Mouse (Mus musculus): ENCODE measurements around the gene Hipk2. TPM values are rescaled to one million over a fixed set of nuclear protein-coding genes. Genes with fewer than 3 reads are reported as not detected.

Hipk2 gene
- total and polyA plus RNA-seq, 2 experiments from 2014 or later: 24.9 to 60.3 TPM

DNA sequence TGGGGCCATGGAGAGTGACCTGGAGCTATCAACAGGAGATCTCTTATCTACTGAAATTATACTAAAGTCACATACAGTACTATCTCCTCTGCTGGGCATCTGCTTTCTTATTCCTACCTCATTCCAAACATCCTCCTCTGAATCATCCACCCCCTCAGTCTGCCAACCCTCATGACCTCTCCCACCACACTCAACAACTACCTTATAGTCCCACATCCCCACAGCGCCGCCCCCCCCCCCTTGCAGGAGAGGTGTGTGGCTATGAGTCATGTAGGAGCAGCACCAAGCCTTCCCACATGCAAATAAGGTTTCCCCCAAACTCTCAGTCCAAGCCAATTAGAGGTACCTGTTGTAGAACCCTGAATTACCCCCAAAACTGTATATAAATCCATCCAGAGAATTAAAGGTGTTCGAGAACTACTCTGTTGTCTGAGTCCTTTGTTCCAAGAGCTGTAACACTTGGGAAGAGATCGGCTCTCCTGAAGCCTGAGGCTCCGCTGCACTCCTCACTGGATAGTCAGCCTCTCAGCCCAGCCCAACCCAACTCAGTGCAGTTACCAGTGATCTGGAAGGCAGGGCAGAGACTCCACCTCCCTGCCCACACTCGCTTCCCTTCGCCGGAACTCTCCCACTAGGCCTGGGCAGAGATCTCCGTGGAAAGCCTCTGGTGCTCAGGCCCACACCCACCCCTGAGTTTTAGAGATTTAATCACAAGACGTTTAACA, 66.4 kb downstream of the Hipk2 start:
- no peaks in the 10 kb centered on the region for H3K27me3 ChIP-seq (ENCODE audit: insufficient read depth, low read length)
- no peaks in the 10 kb centered on the region for H3K9me3 ChIP-seq (ENCODE audit: low read length)
- no peak overlapping the region for H3K27ac ChIP-seq
- no peaks in the 10 kb centered on the region for H3K4me1 ChIP-seq (ENCODE audit: insufficient read depth, low read length)
- no peak for DNase-seq (ENCODE audit: low spot score)
- no peak for TF ChIP-seq CTCF (IDR thresholded peaks at IDR 0.05; ENCODE audit: low read depth)
- H3K4me2 ChIP-seq (ENCODE audit: low read depth, low read length): no peak overlapping the region
- WGBS: 69% methylated on average over 10 of the region's 10 CpGs
- no peak overlapping the region for H3K4me3 ChIP-seq (ENCODE audit: low read length)
- H3K36me3 ChIP-seq (ENCODE audit: insufficient read depth, low read length): no peaks in the 10 kb centered on the region; the same call in 1 of the 2 replicates
- H3K9ac ChIP-seq (replicated peaks; ENCODE audit: low read length): no peak overlapping the region
- ATAC-seq: no peak

DNA sequence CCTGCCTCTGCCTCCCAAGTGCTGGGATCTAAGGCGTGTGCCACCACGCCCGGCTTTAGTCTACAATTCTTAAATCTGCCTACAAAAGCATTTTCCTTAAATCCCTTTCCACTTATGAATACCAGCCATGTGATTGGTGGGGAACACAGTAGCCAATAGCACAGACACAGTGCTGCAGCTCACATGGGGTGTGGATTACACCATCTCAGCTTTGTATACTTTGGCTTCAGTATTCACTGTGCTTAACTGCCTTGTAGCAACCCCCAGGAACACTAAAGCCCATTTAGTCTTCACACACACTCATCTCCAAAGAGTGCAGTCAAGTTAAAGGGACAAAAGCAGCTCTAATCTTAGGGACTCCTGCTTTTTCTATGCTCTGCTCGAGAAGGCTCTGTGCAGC, 67.6 kb downstream of the Hipk2 start:
- Histone ChIP-seq H3K9me3 (ENCODE audit: low read length) (no peaks in the 10 kb centered on the region), H3K4me2 (ENCODE audit: low read depth, low read length) (no peak overlapping the region), H3K27me3 (ENCODE audit: insufficient read depth, low read length) (no peaks in the 10 kb centered on the region), H3K4me3 (ENCODE audit: low read length) (no peak overlapping the region), H3K36me3 (ENCODE audit: insufficient read depth, low read length) (no peaks in the 10 kb centered on the region; the same call in 1 of the 2 replicates), H3K4me1 (ENCODE audit: insufficient read depth, low read length) (no peaks in the 10 kb centered on the region), H3K27ac (no peak overlapping the region), H3K9ac (replicated peaks; ENCODE audit: low read length) (no peak overlapping the region)
- DNase-seq (ENCODE audit: low spot score) (no peak), ATAC-seq (no peak)
- TF ChIP-seq CTCF (IDR thresholded peaks at IDR 0.05; ENCODE audit: low read depth): no peak
- 85% methylated on average over 4 of the region's 4 CpGs for WGBS

- no peak for TF ChIP-seq CTCF (IDR thresholded peaks at IDR 0.05; ENCODE audit: low read depth)
- no peak overlapping the region for H3K4me2 ChIP-seq (ENCODE audit: low read depth, low read length)
- no peak for DNase-seq (ENCODE audit: low spot score)
- H3K9me3 ChIP-seq (ENCODE audit: low read length): no peaks in the 10 kb centered on the region
- no peaks in the 10 kb centered on the region for H3K36me3 ChIP-seq (ENCODE audit: insufficient read depth, low read length)
- 0 out of 2 replicates have a peak, but pooled peaks cover 4% of the 10 kb centered on the region for H3K4me1 ChIP-seq (ENCODE audit: insufficient read depth, low read length)
- 79% methylated on average over 4 of the region's 4 CpGs for WGBS
- H3K4me3 ChIP-seq (ENCODE audit: low read length): no peak overlapping the region
- ATAC-seq: no peak
- no peak overlapping the region for H3K9ac ChIP-seq (replicated peaks; ENCODE audit: low read length)
- H3K27me3 ChIP-seq (ENCODE audit: insufficient read depth, low read length): no peaks in the 10 kb centered on the region
- H3K27ac ChIP-seq: no peak overlapping the region
Observed at GRCm38 (mm10) chr6:38806963-38807445, 69.0 kb downstream of the Hipk2 start.

DNA sequence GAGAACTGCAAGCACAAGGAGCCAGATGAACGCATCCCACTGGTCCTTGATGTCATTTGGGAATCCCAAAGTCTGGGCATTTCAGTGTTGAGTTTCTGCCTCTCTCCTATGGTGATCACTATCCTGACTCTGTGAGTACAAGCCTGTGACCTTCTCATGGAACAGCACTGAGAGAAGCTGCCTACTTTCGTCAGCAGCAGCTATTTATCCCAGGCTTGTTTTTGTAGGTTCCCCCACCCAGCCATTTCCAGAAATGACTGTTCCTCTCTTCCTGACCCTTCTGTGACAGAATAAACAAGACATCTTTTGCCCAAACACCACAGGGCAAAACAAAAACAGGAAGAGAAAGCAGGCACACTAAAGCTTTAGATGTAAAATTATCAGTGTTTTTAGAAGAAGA, 70.4 kb downstream of the Hipk2 start:
- Histone ChIP-seq H3K4me1 (ENCODE audit: insufficient read depth, low read length) (0 out of 2 replicates have a peak, but pooled peaks cover 4% of the 10 kb centered on the region), H3K36me3 (ENCODE audit: insufficient read depth, low read length) (no peaks in the 10 kb centered on the region), H3K27ac (no peak overlapping the region), H3K4me3 (ENCODE audit: low read length) (no peak overlapping the region), H3K27me3 (ENCODE audit: insufficient read depth, low read length) (no peaks in the 10 kb centered on the region), H3K9ac (replicated peaks; ENCODE audit: low read length) (no peak overlapping the region), H3K9me3 (ENCODE audit: low read length) (no peaks in the 10 kb centered on the region), H3K4me2 (ENCODE audit: low read depth, low read length) (no peak overlapping the region)
- WGBS: 82% methylated on average over 2 of the region's 2 CpGs
- DNase-seq (ENCODE audit: low spot score) (no peak), ATAC-seq (no peak)
- no peak for TF ChIP-seq CTCF (IDR thresholded peaks at IDR 0.05; ENCODE audit: low read depth)

DNA sequence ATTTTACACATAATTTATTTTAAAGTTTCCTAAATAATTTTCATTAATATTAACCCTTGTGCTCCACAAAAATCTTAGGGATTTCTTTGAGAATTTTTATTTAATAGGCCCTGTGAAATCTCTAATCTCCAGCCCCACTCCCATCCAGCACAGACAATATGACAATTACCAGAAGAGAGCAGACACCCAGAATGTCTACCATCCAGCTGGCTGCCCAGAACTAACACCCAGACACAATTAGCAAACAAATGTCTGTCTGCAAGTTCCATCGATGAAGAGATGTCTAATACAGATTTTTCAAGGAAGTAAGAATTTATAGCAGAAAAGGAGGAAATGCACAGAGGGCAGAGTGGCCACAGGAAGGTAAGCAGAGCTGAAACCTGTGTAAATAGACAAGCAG, 74.7 kb downstream of the Hipk2 start:
- Histone ChIP-seq H3K27ac (no peak overlapping the region), H3K4me1 (ENCODE audit: insufficient read depth, low read length) (0 out of 2 replicates have a peak, but pooled peaks cover 4% of the 10 kb centered on the region), H3K4me2 (ENCODE audit: low read depth, low read length) (no peak overlapping the region), H3K27me3 (ENCODE audit: insufficient read depth, low read length) (no peaks in the 10 kb centered on the region), H3K36me3 (ENCODE audit: insufficient read depth, low read length) (no peaks in the 10 kb centered on the region), H3K9me3 (ENCODE audit: low read length) (no peaks in the 10 kb centered on the region), H3K4me3 (ENCODE audit: low read length) (no peak overlapping the region), H3K9ac (replicated peaks; ENCODE audit: low read length) (no peak overlapping the region)
- WGBS: 71% methylated on average over 1 of the region's 1 CpGs
- DNase-seq (ENCODE audit: low spot score) (no peak), ATAC-seq (no peak)
- TF ChIP-seq CTCF (IDR thresholded peaks at IDR 0.05; ENCODE audit: low read depth): no peak

- TF ChIP-seq CTCF (IDR thresholded peaks at IDR 0.05; ENCODE audit: low read depth): no peak
- WGBS: 89% methylated on average over 3 of the region's 3 CpGs
- H3K4me1 ChIP-seq (ENCODE audit: insufficient read depth, low read length): no peaks in the 10 kb centered on the region
- no peak overlapping the region for H3K27ac ChIP-seq
- DNase-seq (ENCODE audit: low spot score): no peak
- H3K36me3 ChIP-seq (ENCODE audit: insufficient read depth, low read length): no peaks in the 10 kb centered on the region
- no peaks in the 10 kb centered on the region for H3K27me3 ChIP-seq (ENCODE audit: insufficient read depth, low read length)
- no peak overlapping the region for H3K4me3 ChIP-seq (ENCODE audit: low read length)
- H3K9me3 ChIP-seq (ENCODE audit: low read length): no peaks in the 10 kb centered on the region
- no peak for ATAC-seq
- no peak overlapping the region for H3K4me2 ChIP-seq (ENCODE audit: low read depth, low read length)
- no peak overlapping the region for H3K9ac ChIP-seq (replicated peaks; ENCODE audit: low read length)
Observed at GRCm38 (mm10) chr6:38797548-38797947, 78.4 kb downstream of the Hipk2 start.

DNA sequence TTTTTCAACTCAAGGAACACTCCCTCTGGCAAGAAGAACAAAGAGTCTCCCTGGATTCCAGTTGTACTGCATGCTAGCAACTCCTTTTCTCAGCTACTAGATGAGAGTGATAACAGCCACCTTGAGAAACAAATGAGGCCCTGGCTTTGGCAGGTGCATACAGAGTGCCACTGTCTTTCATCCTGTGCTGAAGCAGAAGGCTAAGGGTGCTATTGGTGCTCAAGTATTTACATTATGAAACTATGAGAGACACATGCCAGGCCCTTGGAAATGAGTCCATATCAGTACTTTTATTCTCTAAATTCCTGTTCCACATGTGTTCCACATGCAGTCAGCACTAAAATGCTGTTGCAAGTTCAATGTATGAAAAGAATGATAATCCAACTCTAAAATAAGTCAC, 79.0 kb downstream of the Hipk2 start:
- Histone ChIP-seq H3K9me3 (ENCODE audit: low read length) (no peaks in the 10 kb centered on the region), H3K4me1 (ENCODE audit: insufficient read depth, low read length) (no peaks in the 10 kb centered on the region), H3K4me3 (ENCODE audit: low read length) (no peak overlapping the region), H3K27ac (no peak overlapping the region), H3K27me3 (ENCODE audit: insufficient read depth, low read length) (no peaks in the 10 kb centered on the region), H3K9ac (replicated peaks; ENCODE audit: low read length) (no peak overlapping the region), H3K4me2 (ENCODE audit: low read depth, low read length) (no peak overlapping the region), H3K36me3 (ENCODE audit: insufficient read depth, low read length) (no peaks in the 10 kb centered on the region)
- no peak for TF ChIP-seq CTCF (IDR thresholded peaks at IDR 0.05; ENCODE audit: low read depth)
- no peak for DNase-seq (ENCODE audit: low spot score)
- ATAC-seq: no peak
